Mouse (Mus musculus) common myeloid progenitor, adult 5-6 weeks (primary cell): ENCODE results near the gene Mogs. TPM values are rescaled to one million over a fixed set of nuclear protein-coding genes. Genes with fewer than 3 reads are reported as not detected.

Experiments used
- total RNA-seq: library from RNA; stranded (forward); fragments of 200-1000, 187-1606 nt; gene quantifications from 2 replicates; pipeline ENCODE4 v1.2.3, GENCODE M21; 2017

Mogs gene
- total RNA-seq, 1 experiment from 2014 or later, result 86.2 TPM

Other genes starting within 250 kb of the Mogs start
- gene Sema4f, start 175.7 kb upstream of the Mogs start, total RNA-seq, result not detected in 2 replicates
- 0.39 and 7.7 TPM in 2 replicates for gene M1ap, start 168.6 kb upstream of the Mogs start, total RNA-seq
- gene Dok1, start 82.0 kb upstream of the Mogs start, total RNA-seq, result 13.2 and 15.2 TPM in 2 replicates
- 1.4 and 2.1 TPM in 2 replicates for gene Loxl3, start 81.3 kb upstream of the Mogs start, total RNA-seq
- 100 and 115 TPM in 2 replicates for gene Aup1, start 61.0 kb upstream of the Mogs start, total RNA-seq
- gene Htra2, start 60.2 kb upstream of the Mogs start, total RNA-seq, result 46.3 and 65.5 TPM in 2 replicates
- gene Dqx1, start 57.7 kb upstream of the Mogs start, total RNA-seq, result 0.78 TPM in 1 of 2 replicates, not detected in the other
- not detected in 2 replicates for gene Tlx2, start 45.2 kb upstream of the Mogs start, total RNA-seq
- 9.3 and 16.8 TPM in 2 replicates for gene Pcgf1, start 37.6 kb upstream of the Mogs start, total RNA-seq
- gene Lbx2, start 29.1 kb upstream of the Mogs start, total RNA-seq, result not detected in 2 replicates
- 0.41 TPM in 1 of 2 replicates, not detected in the other for gene Ccdc142, start 13.9 kb upstream of the Mogs start, total RNA-seq
- gene Gm42688, start 13.9 kb upstream of the Mogs start, total RNA-seq, result 2.1 and 3.1 TPM in 2 replicates
- 25.3 and 30.0 TPM in 2 replicates for gene Mrpl53, start 6.5 kb upstream of the Mogs start, total RNA-seq
- 70.1 and 85.3 TPM in 2 replicates for gene Wbp1, start 6.1 kb downstream of the Mogs start, total RNA-seq
- 40.2 and 58.8 TPM in 2 replicates for gene Ino80b, start 9.9 kb downstream of the Mogs start, total RNA-seq
- gene Rtkn, start 20.0 kb downstream of the Mogs start, total RNA-seq, result 0.96 and 3.9 TPM in 2 replicates
- gene Wdr54, start 40.9 kb downstream of the Mogs start, total RNA-seq, result not detected in 2 replicates
- gene 1700003E16Rik, start 40.9 kb downstream of the Mogs start, total RNA-seq, result not detected in 2 replicates
- gene Dctn1, start 50.4 kb downstream of the Mogs start, total RNA-seq, result 50.2 and 52.2 TPM in 2 replicates
- gene Slc4a5, start 104.3 kb downstream of the Mogs start, total RNA-seq, result 0.10 TPM in 1 of 2 replicates, not detected in the other
- 24.1 and 27.0 TPM in 2 replicates for gene Mthfd2, start 210.4 kb downstream of the Mogs start, total RNA-seq
- gene Mob1a, start 210.5 kb downstream of the Mogs start, total RNA-seq, result 112 and 127 TPM in 2 replicates
- gene Bola3, start 233.7 kb downstream of the Mogs start, total RNA-seq, result 89.1 and 97.5 TPM in 2 replicates